Mouse (Mus musculus): ENCODE data around the gene Bpifb4. TPM values are rescaled to one million over a fixed set of nuclear protein-coding genes. Genes with fewer than 3 reads are reported as not detected.
A peak's percentile ranks its signal among the peaks of the same experiment; 100 is the strongest.

Gene Bpifb4
- polyA plus RNA-seq, 1 experiment from 2014 or later: not detected

GRCm38 (mm10) chr2:153974582-153974981 is 36.6 kb downstream of the Bpifb4 start, which contains the start of gene Bpifa6:
Bpifa6 (plus strand) TSS chr2:153974945.
- no peak for ATAC-seq (ENCODE audit: insufficient read depth, low FRiP score)

GRCm38 (mm10) chr2:153995770-153996169 is 57.8 kb downstream of the Bpifb4 start:
- 0 out of 2 replicates have a peak, but pooled peaks have one; percentile 44 for ATAC-seq (ENCODE audit: insufficient read depth, low FRiP score)
- no peak overlapping the region for H3K4me3 ChIP-seq (replicated peaks; ENCODE audit: low read length)
- no peaks in the 10 kb centered on the region for H3K27me3 ChIP-seq (ENCODE audit: control insufficient read depth, insufficient read depth, low read length)
- no peaks in the 10 kb centered on the region for H3K4me1 ChIP-seq (ENCODE audit: control insufficient read depth, insufficient read depth, low read length)
- no peaks in the 10 kb centered on the region for H3K9me3 ChIP-seq (replicated peaks; ENCODE audit: control insufficient read depth, low read length)
- no peaks in the 10 kb centered on the region for H3K36me3 ChIP-seq (ENCODE audit: control insufficient read depth, insufficient read depth, low read length)
- H3K27ac ChIP-seq (ENCODE audit: low read length): no peak overlapping the region
- H3K4me2 ChIP-seq (ENCODE audit: low read depth, low read length): no peak overlapping the region
- WGBS: 2% methylated on average over 7 of the region's 7 CpGs
- no peak overlapping the region for H3K9ac ChIP-seq (ENCODE audit: low read length)

More at GRCm38 (mm10) chr2:153974582-153974981, 36.6 kb downstream of the Bpifb4 start, which contains the start of gene Bpifa6:
- Histone ChIP-seq H3K27me3 (ENCODE audit: control insufficient read depth, insufficient read depth, low read length) (no peaks in the 10 kb centered on the region), H3K9me3 (replicated peaks; ENCODE audit: control insufficient read depth, low read length) (no peaks in the 10 kb centered on the region), H3K4me1 (ENCODE audit: control insufficient read depth, insufficient read depth, low read length) (no peaks in the 10 kb centered on the region), H3K4me3 (replicated peaks; ENCODE audit: low read length) (no peak within 1 kb of the TSS), H3K4me2 (ENCODE audit: low read depth, low read length) (no peak within 1 kb of the TSS), H3K9ac (ENCODE audit: low read length) (no peak within 1 kb of the TSS), H3K27ac (ENCODE audit: low read length) (no peak within 1 kb of the TSS), H3K36me3 (ENCODE audit: control insufficient read depth, insufficient read depth, low read length) (no peaks in the 10 kb centered on the region)
- WGBS: 64% methylated on average over 5 of the region's 5 CpGs

- Histone ChIP-seq H3K9me3 (replicated peaks; ENCODE audit: control insufficient read depth, low read length) (no peaks in the 10 kb centered on the region), H3K27ac (ENCODE audit: low read length) (no peak overlapping the region), H3K9ac (ENCODE audit: low read length) (no peak overlapping the region), H3K4me2 (ENCODE audit: low read depth, low read length) (no peak overlapping the region), H3K36me3 (ENCODE audit: control insufficient read depth, insufficient read depth, low read length) (no peaks in the 10 kb centered on the region), H3K4me1 (ENCODE audit: control insufficient read depth, insufficient read depth, low read length) (no peaks in the 10 kb centered on the region), H3K4me3 (replicated peaks; ENCODE audit: low read length) (no peak overlapping the region), H3K27me3 (ENCODE audit: control insufficient read depth, insufficient read depth, low read length) (no peaks in the 10 kb centered on the region)
- ATAC-seq (ENCODE audit: insufficient read depth, low FRiP score): no peak
- WGBS: 57% methylated on average over 3 of the region's 3 CpGs
Measured at GRCm38 (mm10) chr2:154000501-154000900, 62.5 kb downstream of the Bpifb4 start.

- Histone ChIP-seq H3K27me3 (ENCODE audit: control insufficient read depth, insufficient read depth, low read length) (no peaks in the 10 kb centered on the region), H3K4me2 (ENCODE audit: low read depth, low read length) (no peak overlapping the region), H3K9me3 (replicated peaks; ENCODE audit: control insufficient read depth, low read length) (no peaks in the 10 kb centered on the region), H3K4me1 (ENCODE audit: control insufficient read depth, insufficient read depth, low read length) (no peaks in the 10 kb centered on the region), H3K9ac (ENCODE audit: low read length) (no peak overlapping the region), H3K36me3 (ENCODE audit: control insufficient read depth, insufficient read depth, low read length) (no peaks in the 10 kb centered on the region), H3K27ac (ENCODE audit: low read length) (no peak overlapping the region), H3K4me3 (replicated peaks; ENCODE audit: low read length) (no peak overlapping the region)
- no peak for ATAC-seq (ENCODE audit: insufficient read depth, low FRiP score)
Measured at GRCm38 (mm10) chr2:154001056-154001455, 63.0 kb downstream of the Bpifb4 start.

GRCm38 (mm10) chr2:154004456-154004855 is 66.4 kb downstream of the Bpifb4 start:
- Histone ChIP-seq H3K4me1 (ENCODE audit: control insufficient read depth, insufficient read depth, low read length) (no peaks in the 10 kb centered on the region), H3K4me2 (ENCODE audit: low read depth, low read length) (no peak overlapping the region), H3K27ac (ENCODE audit: low read length) (no peak overlapping the region), H3K4me3 (replicated peaks; ENCODE audit: low read length) (no peak overlapping the region), H3K9ac (ENCODE audit: low read length) (no peak overlapping the region), H3K27me3 (ENCODE audit: control insufficient read depth, insufficient read depth, low read length) (no peaks in the 10 kb centered on the region), H3K36me3 (ENCODE audit: control insufficient read depth, insufficient read depth, low read length) (no peaks in the 10 kb centered on the region), H3K9me3 (replicated peaks; ENCODE audit: control insufficient read depth, low read length) (no peaks in the 10 kb centered on the region)
- no peak for ATAC-seq (ENCODE audit: insufficient read depth, low FRiP score)
- WGBS: 68% methylated on average over 1 of the region's 1 CpGs

- no peak overlapping the region for H3K4me3 ChIP-seq (replicated peaks; ENCODE audit: low read length)
- H3K9ac ChIP-seq (ENCODE audit: low read length): no peak overlapping the region
- H3K27me3 ChIP-seq (ENCODE audit: control insufficient read depth, insufficient read depth, low read length): no peaks in the 10 kb centered on the region
- ATAC-seq (ENCODE audit: insufficient read depth, low FRiP score): no peak
- no peak overlapping the region for H3K4me2 ChIP-seq (ENCODE audit: low read depth, low read length)
- no peaks in the 10 kb centered on the region for H3K4me1 ChIP-seq (ENCODE audit: control insufficient read depth, insufficient read depth, low read length)
- no peaks in the 10 kb centered on the region for H3K36me3 ChIP-seq (ENCODE audit: control insufficient read depth, insufficient read depth, low read length)
- no peak overlapping the region for H3K27ac ChIP-seq (ENCODE audit: low read length)
- WGBS: 91% methylated on average over 1 of the region's 1 CpGs
- no peaks in the 10 kb centered on the region for H3K9me3 ChIP-seq (replicated peaks; ENCODE audit: control insufficient read depth, low read length)
Measured at GRCm38 (mm10) chr2:154005094-154005493, 67.1 kb downstream of the Bpifb4 start.

GRCm38 (mm10) chr2:154005734-154006133 is 67.7 kb downstream of the Bpifb4 start:
- no peak overlapping the region for H3K27ac ChIP-seq (ENCODE audit: low read length)
- H3K9me3 ChIP-seq (replicated peaks; ENCODE audit: control insufficient read depth, low read length): no peaks in the 10 kb centered on the region
- no peaks in the 10 kb centered on the region for H3K4me1 ChIP-seq (ENCODE audit: control insufficient read depth, insufficient read depth, low read length)
- no peak overlapping the region for H3K4me3 ChIP-seq (replicated peaks; ENCODE audit: low read length)
- no peaks in the 10 kb centered on the region for H3K27me3 ChIP-seq (ENCODE audit: control insufficient read depth, insufficient read depth, low read length)
- WGBS: 86% methylated on average over 4 of the region's 4 CpGs
- no peaks in the 10 kb centered on the region for H3K36me3 ChIP-seq (ENCODE audit: control insufficient read depth, insufficient read depth, low read length)
- H3K4me2 ChIP-seq (ENCODE audit: low read depth, low read length): no peak overlapping the region
- no peak overlapping the region for H3K9ac ChIP-seq (ENCODE audit: low read length)
- ATAC-seq (ENCODE audit: insufficient read depth, low FRiP score): no peak

GRCm38 (mm10) chr2:154006331-154006730 is 68.3 kb downstream of the Bpifb4 start:
- no peak for ATAC-seq (ENCODE audit: insufficient read depth, low FRiP score)
- Histone ChIP-seq H3K4me3 (replicated peaks; ENCODE audit: low read length) (no peak overlapping the region), H3K4me1 (ENCODE audit: control insufficient read depth, insufficient read depth, low read length) (no peaks in the 10 kb centered on the region), H3K9me3 (replicated peaks; ENCODE audit: control insufficient read depth, low read length) (no peaks in the 10 kb centered on the region), H3K27ac (ENCODE audit: low read length) (no peak overlapping the region), H3K9ac (ENCODE audit: low read length) (no peak overlapping the region), H3K36me3 (ENCODE audit: control insufficient read depth, insufficient read depth, low read length) (no peaks in the 10 kb centered on the region), H3K27me3 (ENCODE audit: control insufficient read depth, insufficient read depth, low read length) (no peaks in the 10 kb centered on the region), H3K4me2 (ENCODE audit: low read depth, low read length) (no peak overlapping the region)
- WGBS: 82% methylated on average over 2 of the region's 2 CpGs

GRCm38 (mm10) chr2:154007381-154007780 is 69.4 kb downstream of the Bpifb4 start:
- H3K9ac ChIP-seq (ENCODE audit: low read length): no peak overlapping the region
- no peaks in the 10 kb centered on the region for H3K4me1 ChIP-seq (ENCODE audit: control insufficient read depth, insufficient read depth, low read length)
- H3K27ac ChIP-seq (ENCODE audit: low read length): no peak overlapping the region
- no peak overlapping the region for H3K4me2 ChIP-seq (ENCODE audit: low read depth, low read length)
- no peak overlapping the region for H3K4me3 ChIP-seq (replicated peaks; ENCODE audit: low read length)
- no peak for ATAC-seq (ENCODE audit: insufficient read depth, low FRiP score)
- H3K9me3 ChIP-seq (replicated peaks; ENCODE audit: control insufficient read depth, low read length): no peaks in the 10 kb centered on the region
- WGBS: 66% methylated on average over 1 of the region's 1 CpGs
- H3K27me3 ChIP-seq (ENCODE audit: control insufficient read depth, insufficient read depth, low read length): no peaks in the 10 kb centered on the region
- no peaks in the 10 kb centered on the region for H3K36me3 ChIP-seq (ENCODE audit: control insufficient read depth, insufficient read depth, low read length)

GRCm38 (mm10) chr2:154007965-154008364 is 70.0 kb downstream of the Bpifb4 start, which contains the start of gene Bpifa2:
Bpifa2 (plus strand) TSS chr2:154008265.
- Histone ChIP-seq H3K27me3 (ENCODE audit: control insufficient read depth, insufficient read depth, low read length) (no peaks in the 10 kb centered on the region), H3K9ac (ENCODE audit: low read length) (no peak within 1 kb of the TSS), H3K4me1 (ENCODE audit: control insufficient read depth, insufficient read depth, low read length) (no peaks in the 10 kb centered on the region), H3K4me2 (ENCODE audit: low read depth, low read length) (no peak within 1 kb of the TSS), H3K9me3 (replicated peaks; ENCODE audit: control insufficient read depth, low read length) (no peaks in the 10 kb centered on the region), H3K4me3 (replicated peaks; ENCODE audit: low read length) (no peak within 1 kb of the TSS), H3K27ac (ENCODE audit: low read length) (no peak within 1 kb of the TSS), H3K36me3 (ENCODE audit: control insufficient read depth, insufficient read depth, low read length) (no peaks in the 10 kb centered on the region)
- ATAC-seq (ENCODE audit: insufficient read depth, low FRiP score): no peak
- WGBS: 75% methylated on average over 3 of the region's 3 CpGs

Measured in stomach, embryonic 16.5 days (tissue).